Mouse (Mus musculus): Measurements from ENCODE around the gene Pomt1. TPM values are rescaled to one million over a fixed set of nuclear protein-coding genes. Genes with fewer than 3 reads are reported as not detected.

Pomt1 gene
- polyA plus RNA-seq, 2 experiments = 9.6 to 10.1 TPM

DNA sequence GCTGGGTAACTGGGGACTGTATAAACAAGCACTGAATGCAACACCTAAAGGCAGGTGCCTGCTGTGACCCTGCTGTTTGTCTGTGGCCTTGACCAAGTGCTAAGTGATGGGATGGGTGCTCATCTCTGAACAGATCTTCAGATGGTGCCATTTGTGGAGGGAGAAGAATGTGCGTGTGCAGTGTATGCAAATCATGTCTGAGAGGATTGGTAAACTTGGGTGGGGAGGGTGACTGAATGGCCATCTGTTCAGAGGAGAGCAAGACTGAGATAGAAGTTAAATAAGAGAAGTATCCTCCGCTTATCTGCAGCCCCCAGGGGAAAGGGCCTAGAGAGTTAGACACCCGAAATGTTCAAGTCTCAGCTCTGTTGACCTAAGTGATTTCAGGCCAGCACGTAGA, 63.1 kb downstream of the Pomt1 start:
- Histone ChIP-seq H3K9ac (replicated peaks) (no peak overlapping the region), H3K4me3 (ENCODE audit: insufficient read depth in 1 of 2, low read depth in 2 of 2, low read length in 2 of 2) (no peak overlapping the region), H3K9me3 (ENCODE audit: control insufficient read depth, low read length) (no peaks in the 10 kb centered on the region), H3K27me3 (ENCODE audit: control insufficient read depth, insufficient read depth, low read length) (no peaks in the 10 kb centered on the region), H3K36me3 (replicated peaks; ENCODE audit: control insufficient read depth, insufficient read depth, low read depth) (peaks cover 29% of the 10 kb centered on the region), H3K27ac (no peak overlapping the region), H3K4me1 (replicated peaks; ENCODE audit: control insufficient read depth in 2 of 2, insufficient read depth in 2 of 2, low read length in 1 of 2) (no peaks in the 10 kb centered on the region), H3K4me2 (ENCODE audit: low read depth) (no peak overlapping the region)
- no peak for TF ChIP-seq EP300 (IDR thresholded peaks at IDR 0.05; ENCODE audit: low read depth)
- TF ChIP-seq CTCF (IDR thresholded peaks at IDR 0.05; ENCODE audit: low read depth) = no peak
- WGBS (ENCODE audit: insufficient replicate concordance) = 70% methylated on average over 4 of the region's 4 CpGs
- ATAC-seq (ENCODE audit: insufficient read depth) (no peak), DNase-seq (ENCODE audit: low read depth in 3 of 3, low spot score in 3 of 3) (no peak)

DNA sequence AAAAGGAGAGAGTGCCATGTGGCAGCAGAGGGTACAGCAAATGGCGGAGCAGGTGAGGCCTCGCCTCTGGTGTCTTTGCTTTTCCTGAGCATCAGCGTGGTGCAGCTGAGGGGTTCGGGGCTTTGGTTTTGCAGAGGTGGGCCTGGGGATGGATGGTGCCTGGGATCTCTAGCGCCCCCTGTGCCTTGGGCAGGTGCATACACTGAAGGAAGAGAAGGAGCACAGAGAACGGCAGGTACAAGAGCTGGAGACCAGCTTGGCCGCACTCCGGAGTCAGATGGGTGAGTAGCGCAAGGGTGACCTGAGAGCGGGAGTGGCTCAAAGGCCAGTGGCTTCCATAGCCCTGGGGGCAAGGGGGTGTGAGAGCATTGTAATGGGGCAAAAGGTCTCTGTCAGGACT, 66.6 kb downstream of the Pomt1 start:
- no peaks in the 10 kb centered on the region for H3K9me3 ChIP-seq (ENCODE audit: control insufficient read depth, low read length)
- DNase-seq (ENCODE audit: low read depth in 3 of 3, low spot score in 3 of 3) (no peak), ATAC-seq (ENCODE audit: insufficient read depth) (no peak)
- no peaks in the 10 kb centered on the region for H3K4me1 ChIP-seq (replicated peaks; ENCODE audit: control insufficient read depth in 2 of 2, insufficient read depth in 2 of 2, low read length in 1 of 2)
- H3K4me2 ChIP-seq (ENCODE audit: low read depth) = no peak overlapping the region
- peaks cover 32% of the 10 kb centered on the region for H3K36me3 ChIP-seq (replicated peaks; ENCODE audit: control insufficient read depth, insufficient read depth, low read depth)
- H3K9ac ChIP-seq (replicated peaks) = no peak overlapping the region
- no peaks in the 10 kb centered on the region for H3K27me3 ChIP-seq (ENCODE audit: control insufficient read depth, insufficient read depth, low read length)
- peak; percentile 66 for TF ChIP-seq CTCF (IDR thresholded peaks at IDR 0.05; ENCODE audit: low read depth)
- no peak for TF ChIP-seq EP300 (IDR thresholded peaks at IDR 0.05; ENCODE audit: low read depth)
- no peak overlapping the region for H3K27ac ChIP-seq
- WGBS (ENCODE audit: insufficient replicate concordance) = 82% methylated on average over 10 of the region's 10 CpGs
- H3K4me3 ChIP-seq (ENCODE audit: insufficient read depth in 1 of 2, low read depth in 2 of 2, low read length in 2 of 2) = no peak overlapping the region

DNA sequence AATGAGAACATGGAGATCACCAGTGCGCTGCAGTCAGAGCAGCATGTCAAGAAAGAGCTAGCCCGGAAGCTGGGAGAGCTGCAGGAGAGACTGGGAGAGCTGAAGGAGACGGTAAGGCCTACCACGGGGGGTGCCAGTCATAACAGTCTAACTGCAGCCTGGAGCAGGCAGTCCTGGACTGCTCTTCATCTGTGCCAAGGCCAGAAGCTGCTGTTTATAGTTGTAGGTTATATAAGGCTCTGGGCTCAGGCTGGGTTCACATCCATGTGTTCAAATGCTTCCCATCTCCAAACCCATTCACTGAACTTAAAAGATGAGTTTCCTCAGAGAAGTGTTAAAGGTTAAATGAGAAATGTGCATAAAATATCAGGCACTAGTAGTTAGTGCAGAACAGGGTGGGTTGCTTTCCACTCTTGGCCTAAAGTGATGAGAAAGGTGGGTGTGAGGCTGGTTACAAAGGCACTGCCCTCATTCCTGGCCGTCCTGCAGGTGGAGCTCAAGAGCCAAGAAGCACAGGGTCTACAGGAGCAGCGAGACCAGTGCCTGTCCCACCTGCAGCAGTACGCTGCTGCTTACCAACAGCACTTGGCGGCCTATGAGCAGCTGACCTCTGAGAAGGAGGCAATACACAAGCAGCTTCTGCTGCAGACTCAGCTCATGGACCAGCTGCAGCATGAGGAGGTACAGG, 67.9 kb downstream of the Pomt1 start:
- no peak overlapping the region for H3K9ac ChIP-seq (replicated peaks)
- no peaks in the 10 kb centered on the region for H3K9me3 ChIP-seq (ENCODE audit: control insufficient read depth, low read length)
- no peak overlapping the region for H3K4me3 ChIP-seq (ENCODE audit: insufficient read depth in 1 of 2, low read depth in 2 of 2, low read length in 2 of 2)
- ATAC-seq (ENCODE audit: insufficient read depth) = no peak
- WGBS (ENCODE audit: insufficient replicate concordance) = 58% methylated on average over 8 of the region's 8 CpGs
- no peak overlapping the region for H3K27ac ChIP-seq
- DNase-seq (ENCODE audit: low read depth in 3 of 3, low spot score in 3 of 3) = no peak
- H3K27me3 ChIP-seq (ENCODE audit: control insufficient read depth, insufficient read depth, low read length) = no peaks in the 10 kb centered on the region
- no peak overlapping the region for H3K4me2 ChIP-seq (ENCODE audit: low read depth)
- TF ChIP-seq CTCF (IDR thresholded peaks at IDR 0.05; ENCODE audit: low read depth) = peak; percentile 84
- no peak for TF ChIP-seq EP300 (IDR thresholded peaks at IDR 0.05; ENCODE audit: low read depth)
- H3K4me1 ChIP-seq (replicated peaks; ENCODE audit: control insufficient read depth in 2 of 2, insufficient read depth in 2 of 2, low read length in 1 of 2) = no peaks in the 10 kb centered on the region
- peaks cover 23% of the 10 kb centered on the region for H3K36me3 ChIP-seq (replicated peaks; ENCODE audit: control insufficient read depth, insufficient read depth, low read depth)

Other genes with a start within 250 kb of the Pomt1 start
- gene Fam78a, start 151.7 kb upstream of the Pomt1 start, polyA plus RNA-seq (2012; rRNA removed) = 7.8 and 8.9 TPM in 2 replicates
- gene Fam78a, start 151.7 kb upstream of the Pomt1 start, polyA plus RNA-seq (2014; fragmentation: Nextera tagmentation; extraction: Ambion mirVana) = 9.8 and 12.5 TPM in 2 replicates
- 1.4 TPM in 2 replicates for gene Plpp7, start 141.1 kb upstream of the Pomt1 start, polyA plus RNA-seq (2012; rRNA removed)
- gene Plpp7, start 141.1 kb upstream of the Pomt1 start, polyA plus RNA-seq (2014; fragmentation: Nextera tagmentation; extraction: Ambion mirVana) = 1.1 and 1.4 TPM in 2 replicates
- gene Prrc2b, start 85.5 kb upstream of the Pomt1 start, polyA plus RNA-seq (2012; rRNA removed) = 6.7 and 7.6 TPM in 2 replicates
- 6.2 and 10.6 TPM in 2 replicates for gene Prrc2b, start 85.5 kb upstream of the Pomt1 start, polyA plus RNA-seq (2014; fragmentation: Nextera tagmentation; extraction: Ambion mirVana)
- 17.7 and 19.8 TPM in 2 replicates for gene Uck1, start 23.6 kb downstream of the Pomt1 start, polyA plus RNA-seq (2012; rRNA removed)
- gene Uck1, start 23.6 kb downstream of the Pomt1 start, polyA plus RNA-seq (2014; fragmentation: Nextera tagmentation; extraction: Ambion mirVana) = 21.5 and 21.8 TPM in 2 replicates
- 10.0 and 13.0 TPM in 2 replicates for gene Golga2, start 50.8 kb downstream of the Pomt1 start, polyA plus RNA-seq (2012; rRNA removed)
- gene Golga2, start 50.8 kb downstream of the Pomt1 start, polyA plus RNA-seq (2014; fragmentation: Nextera tagmentation; extraction: Ambion mirVana) = 6.9 and 7.6 TPM in 2 replicates
- gene Swi5, start 51.5 kb downstream of the Pomt1 start, polyA plus RNA-seq (2012; rRNA removed) = 108 and 130 TPM in 2 replicates
- gene Swi5, start 51.5 kb downstream of the Pomt1 start, polyA plus RNA-seq (2014; fragmentation: Nextera tagmentation; extraction: Ambion mirVana) = 100.0 and 105 TPM in 2 replicates
- gene Ciz1, start 115.7 kb downstream of the Pomt1 start, polyA plus RNA-seq (2012; rRNA removed) = 40.3 and 43.3 TPM in 2 replicates
- gene Ciz1, start 115.7 kb downstream of the Pomt1 start, polyA plus RNA-seq (2014; fragmentation: Nextera tagmentation; extraction: Ambion mirVana) = 13.1 and 13.9 TPM in 2 replicates
- 2.9 and 4.0 TPM in 2 replicates for gene Dnm1, start 116.7 kb downstream of the Pomt1 start, polyA plus RNA-seq (2012; rRNA removed)
- gene Dnm1, start 116.7 kb downstream of the Pomt1 start, polyA plus RNA-seq (2014; fragmentation: Nextera tagmentation; extraction: Ambion mirVana) = 0.43 and 0.56 TPM in 2 replicates
- 32.6 and 39.6 TPM in 2 replicates for gene 1110008P14Rik, start 145.3 kb downstream of the Pomt1 start, polyA plus RNA-seq (2012; rRNA removed)
- 38.7 and 40.8 TPM in 2 replicates for gene 1110008P14Rik, start 145.3 kb downstream of the Pomt1 start, polyA plus RNA-seq (2014; fragmentation: Nextera tagmentation; extraction: Ambion mirVana)
- gene Lcn2, start 151.7 kb downstream of the Pomt1 start, polyA plus RNA-seq (2012; rRNA removed) = 29.8 and 30.2 TPM in 2 replicates
- gene Lcn2, start 151.7 kb downstream of the Pomt1 start, polyA plus RNA-seq (2014; fragmentation: Nextera tagmentation; extraction: Ambion mirVana) = 41.1 and 65.1 TPM in 2 replicates
- 7.9 and 11.6 TPM in 2 replicates for gene Ptges2, start 159.3 kb downstream of the Pomt1 start, polyA plus RNA-seq (2012; rRNA removed)
- gene Ptges2, start 159.3 kb downstream of the Pomt1 start, polyA plus RNA-seq (2014; fragmentation: Nextera tagmentation; extraction: Ambion mirVana) = 11.4 and 14.0 TPM in 2 replicates
- gene Naif1, start 213.9 kb downstream of the Pomt1 start, polyA plus RNA-seq (2012; rRNA removed) = 1.3 and 1.4 TPM in 2 replicates
- gene Naif1, start 213.9 kb downstream of the Pomt1 start, polyA plus RNA-seq (2014; fragmentation: Nextera tagmentation; extraction: Ambion mirVana) = 1.6 and 2.0 TPM in 2 replicates
- 5.4 and 6.0 TPM in 2 replicates for gene Slc25a25, start 214.9 kb downstream of the Pomt1 start, polyA plus RNA-seq (2012; rRNA removed)
- 5.5 and 7.0 TPM in 2 replicates for gene Slc25a25, start 214.9 kb downstream of the Pomt1 start, polyA plus RNA-seq (2014; fragmentation: Nextera tagmentation; extraction: Ambion mirVana)